Mouse (Mus musculus): ENCODE measurements around the gene Tbrg1. TPM values are rescaled to one million over a fixed set of nuclear protein-coding genes. Genes with fewer than 3 reads are reported as not detected.
A peak's percentile ranks its signal among the peaks of the same experiment; 100 is the strongest.

Tbrg1 gene
- 10 to 100 TPM; 51.5 to 52.8 TPM for total RNA-seq (2021)

DNA sequence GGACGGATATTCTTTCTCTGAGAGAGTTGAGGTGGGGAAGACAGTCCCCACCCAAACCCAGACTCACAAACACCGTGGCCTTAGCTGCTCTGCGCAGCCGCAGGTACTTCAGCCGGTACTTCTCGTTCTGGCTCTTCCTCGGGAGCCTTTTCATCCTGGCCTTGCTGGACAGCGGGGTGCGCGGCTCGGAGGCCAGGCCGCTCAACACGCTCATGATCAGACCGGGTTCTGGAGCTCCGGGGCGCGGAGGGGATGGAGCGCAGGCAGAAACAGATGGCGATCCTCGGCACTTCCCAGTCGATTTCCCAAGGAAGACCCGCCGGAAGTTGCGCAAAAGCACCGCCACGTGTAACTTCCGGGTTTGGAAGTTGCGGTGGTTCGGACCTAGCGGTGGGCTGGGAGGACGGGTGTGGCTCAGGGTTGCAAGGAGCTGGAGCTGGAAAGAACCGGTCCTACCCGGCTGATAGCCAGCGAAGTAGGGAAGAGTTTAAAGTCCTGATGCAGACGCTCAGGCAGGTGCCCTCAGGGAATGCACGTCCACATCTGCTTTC lies at the start of gene Tbrg1:
Gene Tbrg1 (minus strand): TSS at position 382 of the 551 bp plus-strand sequence.
- peak; percentile 90 to 92 for DNase-seq
- intact Hi-C loops (cut with DNase I) = no loop called here

DNA sequence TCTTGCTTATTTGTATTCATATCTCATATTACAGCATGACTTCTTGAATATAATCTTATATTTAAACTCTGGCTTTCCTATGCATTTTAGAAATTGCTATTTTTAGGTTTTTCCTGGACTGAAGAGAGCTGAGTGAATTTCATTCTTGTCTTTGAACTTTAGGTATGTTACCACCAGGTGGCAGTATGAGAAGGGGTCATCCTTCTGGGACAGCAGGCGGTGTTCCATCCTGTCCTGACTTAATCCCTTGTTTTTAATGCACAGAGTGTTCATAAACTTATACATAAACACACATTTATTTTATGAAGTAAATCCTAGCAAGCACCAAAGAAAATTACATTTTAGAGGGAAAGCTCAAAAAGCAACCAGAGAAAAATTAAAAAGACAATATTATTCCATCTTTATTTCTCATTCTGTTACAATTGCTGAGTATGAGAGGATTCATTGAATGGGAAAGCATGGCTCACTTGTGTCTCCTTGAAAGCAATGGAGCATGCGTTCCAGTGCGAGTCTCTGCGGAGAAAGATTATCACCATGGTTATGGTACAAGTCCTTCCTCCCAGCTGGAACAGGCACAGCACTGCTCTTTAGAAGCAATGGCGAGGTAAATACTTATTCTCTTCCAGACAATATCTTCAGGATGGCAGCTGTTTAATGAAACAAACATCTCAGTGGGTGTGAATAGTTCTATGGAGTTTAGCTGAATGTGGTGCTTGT lies 33.0 kb upstream of the Tbrg1 start:
- intact Hi-C loops (cut with DNase I) = loop anchor here (1.0 kb wide), 1 partner anchor 242 kb away; no protein-coding TSS in a partner anchor
- peak; percentile 17 to 53 for DNase-seq

DNA sequence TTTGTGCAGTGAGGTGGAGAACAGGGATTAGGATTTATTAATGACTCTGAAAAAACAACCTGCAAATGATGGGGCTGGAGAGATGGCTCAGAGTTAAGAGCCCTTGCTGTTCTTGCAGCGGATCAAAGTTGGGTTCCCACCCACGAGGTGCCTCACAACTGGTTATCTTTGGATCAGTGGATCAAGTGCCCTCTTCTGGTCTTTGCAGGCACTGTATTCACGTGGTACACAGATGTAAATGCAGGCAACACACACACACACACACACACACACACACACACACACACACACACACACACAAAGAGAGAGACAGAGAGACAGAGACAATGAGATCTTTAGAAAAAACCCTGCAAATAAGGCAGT lies 30.8 kb upstream of the Tbrg1 start:
- intact Hi-C loops (cut with DNase I) = no loop called here
- DNase-seq = no peak

DNA sequence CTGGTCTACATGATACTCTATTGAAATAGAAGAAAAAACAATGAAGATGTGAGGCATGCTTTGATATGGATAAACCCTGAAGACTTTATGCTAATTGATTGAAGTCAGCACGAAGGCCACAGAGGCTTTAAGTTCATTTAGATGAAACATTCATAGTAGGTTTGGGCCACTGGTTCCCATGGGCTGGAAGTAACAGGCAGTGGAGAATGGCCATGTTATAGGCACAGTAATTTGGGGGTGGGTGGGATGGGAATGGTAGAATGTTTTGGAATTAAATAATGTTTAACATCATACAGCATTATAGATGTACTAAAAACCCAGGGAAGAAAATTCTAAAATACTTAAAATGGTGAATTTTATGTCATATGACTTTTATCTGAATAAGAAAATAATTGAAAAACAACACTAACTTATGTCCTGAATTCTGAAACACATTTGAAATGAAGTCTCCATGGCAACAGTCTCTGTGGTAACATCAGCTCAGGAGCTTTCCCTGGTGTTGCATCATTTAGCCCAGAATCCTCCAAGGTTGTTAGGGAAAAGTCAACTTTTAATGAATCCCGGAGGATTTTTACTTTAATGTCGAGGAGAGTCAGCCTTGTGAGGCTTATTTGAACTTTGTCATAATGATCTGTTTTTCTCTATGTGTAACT lies 30.3 kb upstream of the Tbrg1 start:
- intact Hi-C loops (cut with DNase I) = no loop called here

DNA sequence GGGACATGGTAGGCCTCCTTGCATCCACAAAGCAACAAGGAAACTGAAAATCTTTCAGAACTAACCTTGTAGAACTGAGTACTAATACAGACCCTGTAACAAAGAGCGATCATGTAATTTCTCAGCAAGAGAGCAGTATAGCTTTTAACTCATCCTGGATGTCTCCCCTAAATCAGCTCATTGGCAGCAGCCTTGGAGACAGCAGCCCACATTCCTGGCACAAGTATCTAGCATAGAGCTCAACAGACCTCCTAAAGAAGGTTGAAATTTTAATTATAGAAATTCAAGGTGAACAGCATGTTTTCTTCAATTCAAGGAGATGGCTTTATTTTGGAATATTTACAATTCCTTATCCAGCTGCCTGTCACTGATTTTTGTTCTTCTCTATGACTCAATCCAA lies 24.0 kb upstream of the Tbrg1 start:
- intact Hi-C loops (cut with DNase I) = no loop called here
- no peak for DNase-seq

More for the DNA sequence above, 30.3 kb upstream of the Tbrg1 start:
- DNase-seq = no peak

DNA sequence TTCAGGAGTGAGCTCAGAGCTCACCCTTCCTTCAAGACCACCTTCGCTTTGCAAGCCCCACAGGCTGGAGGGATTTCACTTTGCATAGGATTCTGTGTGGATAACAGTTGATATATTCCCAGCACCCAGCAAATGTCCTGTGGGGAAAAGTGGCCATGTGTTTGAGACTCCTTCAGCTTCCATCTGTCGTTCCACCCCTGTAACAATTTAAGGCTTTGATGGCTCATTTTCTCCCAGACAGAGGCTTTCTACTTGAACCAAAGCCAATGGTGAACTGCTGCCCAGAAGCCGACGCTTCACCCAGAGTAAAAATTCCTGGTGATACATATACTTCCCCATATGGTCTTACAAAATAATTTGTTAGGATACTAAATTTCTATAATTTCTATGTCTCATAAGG lies 18.2 kb upstream of the Tbrg1 start:
- no peak for DNase-seq
- intact Hi-C loops (cut with DNase I) = no loop called here

DNA sequence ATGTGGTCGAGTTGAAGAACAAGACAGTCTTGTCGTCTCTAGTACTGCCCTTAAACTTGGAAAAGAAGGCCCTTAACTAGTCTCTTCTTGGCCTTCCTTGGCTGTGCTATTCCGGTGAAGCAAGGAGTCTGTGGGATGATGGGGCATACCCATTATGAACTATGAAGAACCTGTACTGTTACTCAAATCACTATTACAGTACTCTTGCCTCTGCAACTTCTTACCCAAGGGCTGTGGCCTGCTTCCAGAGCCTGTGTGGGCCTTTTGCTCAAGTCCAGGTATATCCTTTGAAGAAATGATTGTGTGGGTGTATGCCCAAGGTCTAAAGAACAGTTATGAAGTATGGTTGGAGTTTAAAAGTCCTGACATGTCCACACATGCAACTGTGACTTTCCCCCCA lies 13.1 kb upstream of the Tbrg1 start:
- DNase-seq = no peak
- intact Hi-C loops (cut with DNase I) = no loop called here

DNA sequence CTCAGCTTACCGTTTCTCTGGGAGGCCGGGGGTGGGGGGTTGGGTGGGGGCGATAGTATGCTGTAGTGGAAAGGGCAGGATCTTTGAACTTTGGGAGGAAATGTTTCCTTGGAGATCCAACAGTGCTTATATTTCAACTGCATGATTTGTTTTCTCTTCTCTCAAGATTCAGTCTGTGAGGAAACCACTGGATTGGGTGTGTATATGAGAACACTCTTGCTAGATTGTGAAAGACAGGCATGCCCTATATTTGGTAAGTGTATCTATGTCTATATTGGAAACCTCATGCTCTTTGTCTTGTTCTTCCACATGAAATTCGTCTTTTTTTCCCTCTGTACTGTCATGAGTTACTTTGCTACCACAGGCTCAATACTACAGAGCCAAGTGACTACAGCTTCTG lies 12.6 kb upstream of the Tbrg1 start:
- intact Hi-C loops (cut with DNase I) = no loop called here
- DNase-seq = no peak

DNA sequence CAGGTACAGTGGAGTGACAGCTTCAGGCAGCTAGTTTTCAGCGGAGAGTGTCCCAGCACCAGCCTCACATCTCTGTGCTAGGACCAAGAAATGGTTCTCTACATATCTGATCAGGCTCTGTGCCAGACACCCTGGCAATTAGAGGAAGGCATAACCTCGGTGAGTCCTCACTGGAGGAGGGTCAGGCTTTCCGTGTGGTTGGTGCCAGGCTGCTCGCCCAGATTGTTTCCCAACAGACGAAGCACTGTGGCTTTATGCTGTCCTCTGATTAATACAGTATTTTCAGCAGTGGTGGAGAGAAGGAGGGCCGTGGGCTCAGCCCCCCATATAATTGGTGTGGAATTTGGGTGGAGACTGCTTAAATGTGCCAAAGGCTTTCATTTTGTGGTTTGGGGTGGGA lies 12.0 kb upstream of the Tbrg1 start, which contains the start of gene Panx3:
Gene Panx3 (minus strand): TSS at position 121 of the 400 bp plus-strand sequence.
- DNase-seq = no peak
- intact Hi-C loops (cut with DNase I) = no loop called here

DNA sequence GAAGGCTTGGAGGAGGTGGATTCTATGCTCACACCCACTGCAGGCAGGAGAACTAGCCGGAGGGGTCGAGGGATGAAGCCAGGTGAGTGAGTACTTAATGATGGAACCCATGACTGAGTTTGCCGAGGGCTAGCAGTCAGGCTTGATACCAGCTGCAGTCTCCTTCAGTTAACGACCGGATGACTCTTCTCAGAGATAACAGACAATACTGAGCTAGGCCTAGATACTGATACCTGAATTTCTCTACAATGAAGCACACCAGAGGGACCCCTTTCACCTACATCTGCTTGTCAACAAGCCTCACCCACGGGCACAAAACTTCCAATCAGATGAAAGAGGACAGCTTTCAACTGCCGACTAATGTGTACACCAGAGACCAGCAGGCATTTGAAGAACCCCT lies 8.9 kb upstream of the Tbrg1 start:
- no peak for DNase-seq
- intact Hi-C loops (cut with DNase I) = no loop called here

DNA sequence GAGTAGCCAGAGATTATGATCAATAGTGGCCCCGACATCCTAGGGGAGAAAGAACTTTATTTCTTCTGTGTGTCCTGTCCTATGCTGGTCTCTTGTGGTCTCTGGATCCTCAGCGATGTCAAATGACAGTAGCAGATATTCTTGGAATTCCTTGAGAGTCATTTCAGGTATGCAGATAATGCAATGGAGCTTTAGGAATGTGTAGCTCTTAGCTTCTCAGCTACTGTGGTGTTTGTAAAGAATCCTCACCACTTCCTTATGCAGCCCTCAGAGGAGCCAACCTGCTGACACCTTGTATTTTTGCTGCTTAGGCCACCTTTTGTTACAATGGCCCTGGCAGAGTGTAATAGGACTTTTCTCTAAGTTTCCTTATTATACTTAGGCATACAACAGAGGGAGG lies 7.5 kb upstream of the Tbrg1 start:
- no peak for DNase-seq
- intact Hi-C loops (cut with DNase I) = no loop called here

DNA sequence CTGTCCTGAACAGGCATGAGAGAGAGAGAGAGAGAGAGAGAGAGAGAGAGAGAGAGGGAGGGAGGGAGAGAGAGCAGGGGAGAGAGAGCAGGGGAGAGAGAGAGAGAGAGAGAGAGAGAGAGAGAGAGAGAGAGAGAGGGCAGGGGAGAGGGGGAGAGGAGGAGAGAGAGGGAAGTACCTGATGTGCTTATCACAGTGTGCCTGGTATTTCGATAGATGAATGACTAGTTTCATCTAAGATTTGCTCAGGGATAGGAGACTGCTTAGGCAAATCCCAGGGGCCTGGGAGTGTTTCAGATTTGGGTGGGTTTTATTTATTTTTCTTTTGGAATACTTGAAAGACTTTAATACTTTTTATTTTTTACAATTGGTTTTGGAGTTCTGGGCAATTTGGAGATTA lies 6.1 kb upstream of the Tbrg1 start:
- DNase-seq = no peak
- intact Hi-C loops (cut with DNase I) = no loop called here

DNA sequence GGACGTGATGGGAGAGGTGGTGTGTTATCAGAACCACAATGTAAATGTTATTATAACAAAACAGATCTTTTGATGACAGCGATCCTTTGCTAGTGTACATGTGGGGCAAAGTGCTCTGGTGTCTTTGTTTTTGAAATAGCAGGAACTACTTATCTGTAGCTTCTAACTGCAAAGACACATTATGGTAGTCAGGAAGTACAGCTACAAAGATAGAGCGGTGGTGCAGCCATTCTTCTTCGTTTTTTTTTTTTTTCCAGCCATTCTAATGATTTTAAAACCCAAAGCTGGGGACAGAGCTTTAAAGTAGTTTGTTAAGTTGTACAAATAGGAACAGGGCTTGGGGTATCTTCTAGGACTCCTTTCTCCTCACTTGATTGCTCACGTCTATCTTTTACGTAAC lies 2.3 kb upstream of the Tbrg1 start:
- no peak for DNase-seq
- intact Hi-C loops (cut with DNase I) = no loop called here

DNA sequence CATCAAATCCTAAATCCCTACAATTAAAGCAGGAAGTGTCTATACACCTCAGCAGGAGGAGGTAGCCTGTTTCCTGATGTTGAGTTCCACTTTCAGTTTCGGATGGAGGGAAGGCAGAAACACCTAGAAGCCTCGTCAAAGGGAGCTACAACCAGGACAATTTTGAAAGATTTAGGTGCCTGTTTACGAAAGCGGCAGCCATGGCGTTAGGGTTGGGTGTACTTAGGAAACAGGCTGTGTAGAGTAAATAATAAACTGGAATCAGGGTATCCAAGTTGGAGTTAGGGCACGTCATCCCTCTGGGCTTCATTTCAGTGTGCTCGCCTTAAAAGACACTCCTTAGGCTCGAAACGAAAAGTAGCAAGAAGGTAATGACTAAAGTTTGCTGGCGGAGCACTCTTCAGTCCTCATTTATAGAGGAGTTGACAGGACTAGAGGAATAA lies 652 bp downstream of the Tbrg1 start:
- peak in 1 of 2 experiments; percentile 29 for DNase-seq
- intact Hi-C loops (cut with DNase I) = no loop called here

DNA sequence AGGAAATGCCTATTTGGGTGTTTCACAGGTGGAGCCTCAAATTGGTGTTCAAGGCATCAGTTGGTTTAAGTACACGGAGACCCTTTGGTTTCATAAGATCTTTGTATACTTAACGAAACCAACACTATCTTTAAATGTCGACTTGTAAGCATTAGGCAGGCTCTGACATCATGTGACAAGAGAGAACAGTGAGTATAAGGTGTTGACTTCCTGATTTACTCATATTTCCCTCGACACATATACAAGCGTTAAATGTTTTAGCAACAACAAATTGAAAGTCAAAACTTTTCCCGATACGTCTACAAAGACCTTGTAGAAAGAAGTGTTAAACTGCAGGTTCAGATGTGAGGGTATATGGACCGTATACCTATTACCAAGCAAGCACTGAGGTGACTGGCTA lies 1.2 kb downstream of the Tbrg1 start:
- no peak for DNase-seq

DNA sequence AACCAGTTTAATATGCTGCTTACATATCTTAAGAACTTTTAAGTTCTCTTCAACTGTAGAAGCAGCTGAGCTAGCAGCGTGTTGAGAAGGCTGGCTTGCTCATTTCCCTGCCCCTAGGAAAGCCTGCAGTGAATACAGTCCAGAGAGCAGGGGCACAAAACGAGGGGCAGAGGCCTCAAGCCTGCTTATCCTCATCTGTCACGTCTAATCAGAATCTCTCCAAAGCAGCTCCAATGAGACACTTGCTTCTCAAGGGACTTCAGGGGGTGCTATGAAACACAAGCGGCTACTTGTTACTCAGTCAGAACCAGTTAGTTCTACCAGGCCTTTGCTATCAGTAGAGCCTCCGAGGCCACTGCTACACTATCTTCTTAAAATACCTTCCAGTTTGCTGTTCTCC lies 3.3 kb downstream of the Tbrg1 start:
- intact Hi-C loops (cut with DNase I) = no loop called here
- DNase-seq = no peak

More for the DNA sequence above, 1.2 kb downstream of the Tbrg1 start:
- intact Hi-C loops (cut with DNase I) = no loop called here

DNA sequence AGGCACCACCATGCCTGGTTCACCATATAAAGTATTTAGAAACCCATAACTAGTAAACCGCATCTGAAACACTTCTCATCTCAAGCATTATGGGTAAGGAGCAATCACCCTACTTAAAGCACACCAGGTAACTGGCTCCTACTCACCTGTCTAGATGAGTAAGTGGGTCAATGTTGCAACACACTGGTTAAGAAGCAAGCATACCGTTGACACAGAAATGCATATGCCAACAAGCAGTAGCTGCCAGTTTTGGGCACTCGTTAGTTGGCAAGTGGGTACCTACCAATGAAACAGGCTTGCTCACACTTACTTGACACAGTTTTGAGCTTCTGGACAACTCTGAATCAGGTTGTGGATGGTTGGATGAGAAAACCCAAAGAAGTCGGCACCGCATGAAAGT lies 6.5 kb downstream of the Tbrg1 start:
- intact Hi-C loops (cut with DNase I) = no loop called here

DNA sequence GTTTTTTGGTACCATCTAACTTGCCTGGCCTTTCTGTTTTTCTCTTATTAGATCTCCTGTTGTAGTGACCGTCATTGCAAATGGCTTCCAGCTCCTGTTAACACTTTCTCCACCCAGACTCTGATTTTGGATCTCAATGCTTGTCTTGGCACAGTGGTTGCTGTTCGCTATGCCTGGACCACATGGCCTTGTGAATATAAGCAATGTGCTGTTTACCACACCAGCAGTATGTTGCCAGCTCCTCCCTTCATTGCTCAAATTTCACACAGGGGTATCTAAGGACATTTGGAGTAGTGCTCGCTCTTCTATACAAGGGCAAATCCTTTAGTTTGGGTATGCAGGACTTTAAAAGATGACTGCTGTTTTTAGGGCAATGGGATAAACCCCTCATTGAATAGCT lies 10.9 kb downstream of the Tbrg1 start:
- intact Hi-C loops (cut with DNase I) = no loop called here
- DNase-seq = peak; percentile 28 to 33

More for the DNA sequence above, 6.5 kb downstream of the Tbrg1 start:
- no peak for DNase-seq

DNA sequence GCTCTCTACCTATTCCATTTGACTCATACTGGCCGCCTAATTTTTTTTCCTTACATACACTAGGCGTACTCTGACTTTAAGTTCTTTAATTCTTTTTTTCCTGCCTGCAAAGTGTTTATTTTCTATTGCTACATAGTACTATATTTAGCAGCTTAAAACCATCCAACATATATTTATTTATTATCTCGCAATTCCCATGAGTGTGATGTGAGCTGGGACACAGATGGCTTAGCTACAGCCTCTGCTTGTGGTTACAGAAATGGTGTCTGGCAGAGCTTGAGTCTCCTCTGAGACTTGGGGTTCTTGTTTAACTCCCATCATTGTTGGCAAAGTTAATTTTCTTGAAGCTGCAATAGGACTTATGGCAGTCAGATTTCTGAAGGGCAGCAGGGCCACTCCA lies 18.4 kb downstream of the Tbrg1 start:
- intact Hi-C loops (cut with DNase I) = loop anchor here (5.0 to 10.0 kb wide), 2 partner anchors 176 to 384 kb away; partner anchors contain the start of gene Slc37a2
- no peak for DNase-seq

DNA sequence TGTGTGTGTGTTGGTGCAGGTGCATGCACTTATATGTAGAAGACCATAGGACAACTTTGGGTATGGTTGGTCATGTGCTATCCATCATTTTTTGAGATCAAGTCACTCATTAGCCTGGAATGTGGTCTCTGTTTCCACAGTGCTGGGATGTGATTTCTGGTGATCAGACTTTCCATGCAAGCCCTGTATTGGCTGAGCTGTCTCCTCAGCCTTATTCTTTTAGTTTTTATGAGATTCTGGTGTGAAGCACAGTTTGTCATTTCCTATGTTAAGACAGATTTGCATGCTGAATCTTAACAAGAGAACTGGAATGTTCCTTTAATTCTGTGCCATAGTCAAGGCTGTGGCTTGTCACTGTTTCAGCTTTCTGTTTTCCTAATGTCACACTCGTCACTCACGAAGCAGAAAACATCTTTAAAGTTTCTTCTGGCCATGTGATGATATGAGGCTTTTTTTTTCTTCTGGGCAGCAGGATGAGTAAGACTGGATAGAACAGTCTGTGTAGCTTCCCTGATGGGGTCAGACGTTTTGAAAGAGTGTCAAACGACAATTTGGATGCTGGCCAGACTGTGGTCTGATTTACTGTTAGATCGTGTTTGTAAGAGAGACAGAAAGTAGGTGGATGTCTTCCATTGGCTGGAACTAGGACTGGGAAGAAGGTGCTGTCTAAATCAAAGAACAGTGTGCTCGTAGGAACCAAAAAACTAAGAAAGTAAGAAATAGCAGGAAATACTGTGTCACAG lies 20.1 kb downstream of the Tbrg1 start:
- peak in 1 of 2 experiments; percentile 26 for DNase-seq
- intact Hi-C loops (cut with DNase I) = loop anchor here (5.0 to 10.0 kb wide), 2 partner anchors 175 to 382 kb away; partner anchors contain the start of gene Slc37a2

DNA sequence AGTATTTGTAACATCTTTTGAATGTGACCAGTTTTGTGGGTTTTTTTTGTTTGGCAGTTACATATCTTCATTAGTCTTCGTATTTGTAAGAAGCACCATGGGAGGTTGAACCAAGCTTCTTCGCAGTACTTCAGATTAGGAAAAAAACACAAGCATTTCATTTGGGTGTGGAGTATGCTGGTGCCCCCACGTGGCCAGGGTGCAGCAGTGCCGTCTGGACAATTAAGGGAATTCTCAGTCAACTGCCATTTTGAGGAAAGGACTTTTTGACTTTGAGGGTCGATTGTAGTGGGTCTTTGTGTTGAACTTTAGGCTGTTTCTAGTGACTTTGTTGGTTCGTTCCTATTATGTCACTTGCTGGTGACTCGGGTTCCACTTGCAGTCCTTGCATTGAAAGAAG lies 20.8 kb downstream of the Tbrg1 start:
- intact Hi-C loops (cut with DNase I) = loop anchor here (5.0 to 10.0 kb wide), 2 partner anchors 174 to 382 kb away; partner anchors contain the start of gene Slc37a2
- peak; percentile 44 to 72 for DNase-seq
